Mouse (Mus musculus): ENCODE data around the gene Thada. TPM values are rescaled to one million over a fixed set of nuclear protein-coding genes. Genes with fewer than 3 reads are reported as not detected.
A peak's percentile ranks its signal among the peaks of the same experiment; 100 is the strongest.

The Thada gene
- 1 to 10 TPM; 5.3 to 6.1 TPM for total RNA-seq (2021)
- long read RNA-seq, experiment 1, full-length matches to known transcripts, result 2 of 3 reads
- long read RNA-seq, experiment 1, partial matches to known transcripts, result 1 of 3 reads
- long read RNA-seq, experiment 1, other reads (novel, unspliced or antisense), result 0 of 3 reads
- long read RNA-seq, experiment 2, full-length matches to known transcripts, result 1 of 5 reads
- long read RNA-seq, experiment 2, partial matches to known transcripts, result 0 of 5 reads
- long read RNA-seq, experiment 2, other reads (novel, unspliced or antisense), result 4 of 5 reads

- DNase-seq (ENCODE audit: low spot score), result peak; percentile 99
Observed at GRCm38 (mm10) chr17:84465753-84466608, at the start of gene Thada. TSS of gene Thada (minus strand) at chr17:84466205.

- DNase-seq (ENCODE audit: low spot score), result no peak
Observed at GRCm38 (mm10) chr17:84512516-84513085, 46.6 kb upstream of the Thada start.

- peak; percentile 76 for DNase-seq (ENCODE audit: low spot score)
Observed at GRCm38 (mm10) chr17:84511682-84512515, 45.9 kb upstream of the Thada start, which contains the start of gene Plekhh2. TSS of gene Plekhh2 (plus strand) at chr17:84511895.

- no peak for DNase-seq (ENCODE audit: low spot score)
Observed at GRCm38 (mm10) chr17:84510961-84511639, 45.1 kb upstream of the Thada start.

- DNase-seq (ENCODE audit: low spot score), result peak; percentile 20
Observed at GRCm38 (mm10) chr17:84510355-84510754, 44.4 kb upstream of the Thada start.

- DNase-seq (ENCODE audit: low spot score), result no peak
Observed at GRCm38 (mm10) chr17:84509176-84509575, 43.2 kb upstream of the Thada start.

- DNase-seq (ENCODE audit: low spot score), result no peak
Observed at GRCm38 (mm10) chr17:84508736-84509135, 42.7 kb upstream of the Thada start.

GRCm38 (mm10) chr17:84505922-84506321 is 39.9 kb upstream of the Thada start:
- DNase-seq (ENCODE audit: low spot score), result no peak

GRCm38 (mm10) chr17:84502341-84502740 is 36.3 kb upstream of the Thada start:
- DNase-seq (ENCODE audit: low spot score), result no peak

GRCm38 (mm10) chr17:84498639-84499038 is 32.6 kb upstream of the Thada start:
- peak; percentile 53 for DNase-seq (ENCODE audit: low spot score)

GRCm38 (mm10) chr17:84497972-84498604 is 32.1 kb upstream of the Thada start:
- no peak for DNase-seq (ENCODE audit: low spot score)

- DNase-seq (ENCODE audit: low spot score), result no peak
Observed at GRCm38 (mm10) chr17:84497559-84497958, 31.6 kb upstream of the Thada start.

- DNase-seq (ENCODE audit: low spot score), result no peak
Observed at GRCm38 (mm10) chr17:84497026-84497425, 31.0 kb upstream of the Thada start.

- no peak for DNase-seq (ENCODE audit: low spot score)
Observed at GRCm38 (mm10) chr17:84492255-84492880, 26.4 kb upstream of the Thada start.

GRCm38 (mm10) chr17:84487415-84487814 is 21.4 kb upstream of the Thada start:
- no peak for DNase-seq (ENCODE audit: low spot score)

- DNase-seq (ENCODE audit: low spot score), result no peak
Observed at GRCm38 (mm10) chr17:84483673-84484320, 17.8 kb upstream of the Thada start.

- DNase-seq (ENCODE audit: low spot score), result no peak
Observed at GRCm38 (mm10) chr17:84482831-84483230, 16.8 kb upstream of the Thada start.

GRCm38 (mm10) chr17:84480464-84481355 is 14.7 kb upstream of the Thada start:
- DNase-seq (ENCODE audit: low spot score), result peak; percentile 26
